Mouse (Mus musculus) heart, embryonic 13.5 days (tissue): ENCODE measurements around the gene 4930524B15Rik. TPM values are rescaled to one million over a fixed set of nuclear protein-coding genes. Genes with fewer than 3 reads are reported as not detected.
A peak's percentile ranks its signal among the peaks of the same experiment; 100 is the strongest.
"Not testable (repeated sequence)": the region's sequence is repeated elsewhere in the genome, so short reads cannot be mapped to it uniquely, and the experiment has no call there.

Source experiments
- ATAC-seq: fragments of 200-750 bp; cut with Nextera tagmentation; 2 replicates; pipeline ENCODE4 v1.8.0; 2017; ENCODE audit warnings: moderate TSS enrichment; ENCODE audit not compliant: insufficient number of reproducible peaks, low FRiP score, low TSS enrichment; ENCODE audit errors: extremely low read depth
- H3K27ac ChIP-seq: fragments of 300-500 bp; sonication (generic); replicated peaks from 2 replicates; pipeline ENCODE4 v1.5.1; 2015; ENCODE audit warnings: moderate library complexity, mild to moderate bottlenecking, inconsistent platforms
- H3K27me3 ChIP-seq: fragments of 300-500 bp; sonication (generic); replicated peaks from 2 replicates; pipeline ENCODE4 v1.6.1; 2015; ENCODE audit warnings: mild to moderate bottlenecking, inconsistent platforms
- H3K36me3 ChIP-seq: fragments of 300-500 bp; sonication (generic); 2 replicates; pipeline ENCODE4 v1.6.1; 2015; ENCODE audit warnings: mild to moderate bottlenecking, inconsistent platforms
- H3K4me1 ChIP-seq: fragments of 300-500 bp; sonication (generic); 2 replicates; pipeline ENCODE4 v1.6.1; 2015; ENCODE audit warnings: inconsistent platforms
- H3K4me2 ChIP-seq: fragments of 300-500 bp; sonication (generic); 2 replicates; pipeline ENCODE4 v1.6.1; 2015; ENCODE audit warnings: inconsistent platforms, mild to moderate bottlenecking, moderate library complexity
- H3K4me3 ChIP-seq: fragments of 300-500 bp; sonication (generic); 2 replicates; pipeline ENCODE4 v1.5.1; 2015; ENCODE audit warnings: moderate library complexity, mild to moderate bottlenecking, inconsistent platforms
- H3K9ac ChIP-seq: fragments of 300-500 bp; sonication (generic); 2 replicates; pipeline ENCODE4 v1.6.1; 2015; ENCODE audit warnings: inconsistent platforms, mild to moderate bottlenecking, moderate library complexity
- H3K9me3 ChIP-seq: fragments of 300-500 bp; sonication (generic); 2 replicates; pipeline ENCODE4 v1.6.1; 2016; ENCODE audit warnings: inconsistent platforms
- WGBS: fragments of 180-500 bp; shearing (Covaris S2); methylation state at CpG from one replicate; pipeline ENCODE4 v1.1.7; 2015; ENCODE audit warnings: mixed read lengths; 5-methylcytosine and 5-hydroxymethylcytosine counted together
- polyA plus RNA-seq: library from polyadenylated mRNA; unstranded; fragments of >200 nt; fragmentation: Nextera tagmentation; extraction: Ambion mirVana; gene quantifications from 2 replicates; pipeline ENCODE4 v1.2.1, GENCODE M21; 2015

The 4930524B15Rik gene
- polyA plus RNA-seq, 1 experiment from 2014 or later = 0.39 TPM

DNA sequence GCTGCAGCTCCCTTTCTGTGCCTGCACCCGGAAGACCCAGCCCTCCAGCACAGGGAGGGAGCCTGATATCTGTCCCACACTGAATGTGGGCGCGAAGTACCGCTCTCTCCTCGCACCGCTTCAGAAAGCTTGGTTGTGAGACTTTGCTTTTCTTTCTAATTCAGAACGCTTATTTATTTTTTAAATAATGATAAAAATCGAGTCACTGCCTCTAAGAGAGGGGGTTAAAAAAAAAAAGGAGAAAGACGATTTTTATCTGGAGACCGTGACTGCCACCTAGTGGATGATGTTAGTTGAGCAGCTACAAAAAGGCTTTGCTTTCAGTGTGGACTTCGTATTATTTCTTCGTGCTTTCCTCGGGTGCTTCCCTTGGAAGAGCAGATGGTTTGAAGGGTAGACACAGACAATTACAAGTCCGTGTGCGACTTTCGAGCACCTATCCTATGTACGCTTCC is 16.0 kb upstream of the 4930524B15Rik start:
- ATAC-seq = no peak
- Histone ChIP-seq H3K9ac (peak overlapping the region; percentile 77), H3K4me3 (peak overlapping the region; percentile 58), H3K4me2 (peak overlapping the region; percentile 77), H3K27ac (no peak overlapping the region), H3K9me3 (peaks cover 1% of the 10 kb centered on the region; the same call in 1 of the 2 replicates), H3K36me3 (no peaks in the 10 kb centered on the region), H3K4me1 (peaks cover 14% of the 10 kb centered on the region), H3K27me3 (peaks cover 12% of the 10 kb centered on the region)
- 2% methylated on average over 17 of the region's 17 CpGs for WGBS

DNA sequence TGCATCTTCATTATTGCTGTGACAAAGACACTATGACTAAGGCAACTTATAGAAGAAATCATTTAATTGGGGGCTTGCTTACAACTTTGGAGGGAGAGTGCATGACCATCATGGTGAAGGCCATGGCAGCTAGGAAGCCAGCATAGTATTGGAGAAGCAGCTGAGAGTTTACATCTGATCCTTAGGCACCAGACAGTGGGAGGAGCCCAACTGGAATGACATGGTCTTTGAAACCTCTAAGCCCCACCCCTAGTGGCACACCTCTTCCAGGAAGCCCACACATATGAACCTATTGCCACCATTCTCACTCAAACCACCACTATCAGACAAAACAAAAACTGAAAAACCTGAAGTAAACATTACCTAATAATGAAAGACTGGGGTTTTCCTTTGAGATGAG is 5.3 kb upstream of the 4930524B15Rik start:
- Histone ChIP-seq H3K27me3 (no peaks in the 10 kb centered on the region), H3K9ac (no peak overlapping the region), H3K4me2 (no peak overlapping the region), H3K4me1 (no peaks in the 10 kb centered on the region), H3K9me3 (no peaks in the 10 kb centered on the region), H3K4me3 (no peak overlapping the region), H3K27ac (no peak overlapping the region), H3K36me3 (no peaks in the 10 kb centered on the region)
- no peak for ATAC-seq

DNA sequence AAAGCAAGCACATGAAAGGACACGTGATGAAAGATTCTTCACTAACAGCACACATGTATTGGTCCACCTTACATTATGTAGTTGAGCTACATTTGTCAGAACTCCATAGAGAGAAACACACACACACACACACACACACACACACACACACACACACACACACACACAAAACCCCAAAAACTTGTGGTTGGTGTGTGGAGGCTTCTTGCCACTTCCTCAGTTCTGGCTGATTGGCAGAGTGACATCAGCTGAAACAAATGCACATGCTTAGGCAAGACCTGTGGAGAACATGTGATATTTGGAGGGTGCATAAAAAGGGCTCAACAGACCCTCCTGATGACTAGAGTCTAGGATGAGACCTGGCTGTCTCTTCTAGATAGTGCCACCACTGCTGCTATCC is 1.4 kb upstream of the 4930524B15Rik start:
- Histone ChIP-seq H3K27me3 (no peaks in the 10 kb centered on the region), H3K4me1 (peaks cover 6% of the 10 kb centered on the region; the same call in 1 of the 2 replicates), H3K9ac (no peak overlapping the region), H3K27ac (no peak overlapping the region), H3K4me2 (no peak overlapping the region), H3K9me3 (no peaks in the 10 kb centered on the region), H3K36me3 (no peaks in the 10 kb centered on the region), H3K4me3 (no peak overlapping the region)
- no peak for ATAC-seq
- 86% methylated on average over 1 of the region's 1 CpGs for WGBS

DNA sequence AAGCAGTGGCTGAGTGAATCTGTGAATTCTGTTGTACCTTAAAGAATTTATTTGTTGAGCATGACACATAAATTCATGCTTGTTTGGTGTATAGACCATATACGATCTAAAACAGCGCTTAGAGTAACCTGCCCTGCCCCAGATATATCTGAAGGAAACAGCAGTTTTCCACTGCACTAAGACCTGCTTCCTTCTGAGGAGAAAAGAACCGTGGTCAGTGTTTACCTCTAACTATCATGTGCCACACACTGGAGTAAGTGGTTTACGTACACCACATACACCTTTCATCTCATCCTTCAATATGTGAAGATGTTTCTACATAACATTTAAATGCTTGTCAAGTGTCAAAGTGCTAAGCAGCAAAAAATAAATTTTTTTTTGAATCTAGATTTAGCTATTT is 8.7 kb downstream of the 4930524B15Rik start:
- WGBS = 66% methylated on average over 4 of the region's 4 CpGs
- Histone ChIP-seq H3K36me3 (no peaks in the 10 kb centered on the region), H3K27me3 (no peaks in the 10 kb centered on the region), H3K9me3 (no peaks in the 10 kb centered on the region; the same call in 1 of the 2 replicates), H3K4me1 (no peaks in the 10 kb centered on the region), H3K9ac (no peak overlapping the region), H3K27ac (no peak overlapping the region), H3K4me3 (no peak overlapping the region), H3K4me2 (no peak overlapping the region)
- no peak for ATAC-seq

DNA sequence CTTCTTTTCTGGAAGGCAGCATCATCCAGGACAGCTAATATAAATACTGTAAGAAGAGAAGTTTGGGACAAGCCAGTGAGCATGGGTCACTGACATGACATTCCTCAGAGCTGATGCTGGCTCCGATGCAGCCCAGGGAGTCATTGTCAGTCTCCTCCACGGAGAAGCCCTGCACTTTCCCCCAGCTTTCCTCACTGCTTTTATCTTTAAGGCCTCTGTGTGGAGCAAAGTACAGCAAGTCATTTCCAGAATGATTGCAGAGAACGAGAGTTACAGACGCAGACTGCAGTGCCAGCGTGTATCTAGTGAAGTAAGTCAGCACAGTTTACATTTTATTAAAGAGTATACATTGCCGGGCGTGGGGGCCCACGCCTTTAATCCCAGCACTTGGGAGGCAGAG is 9.4 kb downstream of the 4930524B15Rik start:
- Histone ChIP-seq H3K9me3 (peaks cover 7% of the 10 kb centered on the region; the same call in 1 of the 2 replicates), H3K4me2 (no peak overlapping the region), H3K27ac (no peak overlapping the region), H3K27me3 (no peaks in the 10 kb centered on the region), H3K9ac (no peak overlapping the region), H3K4me3 (no peak overlapping the region), H3K4me1 (no peaks in the 10 kb centered on the region), H3K36me3 (no peaks in the 10 kb centered on the region)
- no peak for ATAC-seq
- 42% methylated on average over 8 of the region's 8 CpGs for WGBS

DNA sequence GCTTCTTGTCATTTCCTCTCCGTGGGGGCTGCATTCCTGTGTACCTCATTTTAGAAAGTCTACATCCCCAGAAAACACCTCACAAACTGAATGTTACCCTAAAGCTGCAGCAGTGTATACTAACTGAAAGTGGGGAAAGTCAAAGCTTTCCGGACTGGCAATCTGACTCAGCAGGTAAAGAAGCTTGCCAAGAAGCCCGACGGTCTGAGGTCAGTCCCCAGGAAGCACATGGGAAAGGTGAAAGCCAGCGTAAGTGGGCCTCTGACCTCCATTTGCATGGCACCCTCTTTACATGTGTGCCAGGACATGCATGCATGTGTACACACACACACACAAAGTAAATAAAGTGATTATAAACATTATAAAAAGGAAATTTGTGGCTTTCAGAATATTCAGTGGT is 10.3 kb downstream of the 4930524B15Rik start:
- Histone ChIP-seq H3K27me3 (no peaks in the 10 kb centered on the region), H3K4me2 (no peak overlapping the region), H3K9ac (no peak overlapping the region), H3K9me3 (peaks cover 12% of the 10 kb centered on the region; the same call in 1 of the 2 replicates), H3K36me3 (no peaks in the 10 kb centered on the region), H3K4me3 (no peak overlapping the region), H3K27ac (no peak overlapping the region), H3K4me1 (no peaks in the 10 kb centered on the region)
- WGBS = 74% methylated on average over 5 of the region's 5 CpGs
- ATAC-seq = no peak

DNA sequence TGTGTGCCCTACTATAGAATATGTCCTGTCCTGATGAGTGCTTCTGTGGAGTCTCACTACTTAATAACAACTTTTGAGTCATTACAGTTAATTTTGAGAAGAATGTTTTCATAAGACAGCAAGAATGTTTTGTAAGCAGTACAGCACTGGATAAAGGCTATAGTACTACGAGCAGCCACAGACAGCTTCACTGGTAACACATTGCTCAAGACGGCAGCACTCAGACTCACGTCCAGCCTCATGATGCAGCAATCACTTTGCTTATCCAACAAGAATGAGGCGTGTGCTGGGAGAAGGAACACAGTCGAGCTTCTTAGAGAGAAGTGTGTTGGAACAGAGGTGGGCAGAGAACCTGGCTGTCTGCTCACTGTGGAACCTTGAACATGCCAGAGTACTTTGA is 10.7 kb downstream of the 4930524B15Rik start:
- Histone ChIP-seq H3K4me1 (no peaks in the 10 kb centered on the region), H3K9ac (no peak overlapping the region), H3K27ac (no peak overlapping the region), H3K36me3 (no peaks in the 10 kb centered on the region), H3K4me3 (no peak overlapping the region), H3K4me2 (no peak overlapping the region), H3K27me3 (no peaks in the 10 kb centered on the region), H3K9me3 (peaks cover 12% of the 10 kb centered on the region; the same call in 1 of the 2 replicates)
- ATAC-seq = no peak
- 46% methylated on average over 5 of the region's 5 CpGs for WGBS

DNA sequence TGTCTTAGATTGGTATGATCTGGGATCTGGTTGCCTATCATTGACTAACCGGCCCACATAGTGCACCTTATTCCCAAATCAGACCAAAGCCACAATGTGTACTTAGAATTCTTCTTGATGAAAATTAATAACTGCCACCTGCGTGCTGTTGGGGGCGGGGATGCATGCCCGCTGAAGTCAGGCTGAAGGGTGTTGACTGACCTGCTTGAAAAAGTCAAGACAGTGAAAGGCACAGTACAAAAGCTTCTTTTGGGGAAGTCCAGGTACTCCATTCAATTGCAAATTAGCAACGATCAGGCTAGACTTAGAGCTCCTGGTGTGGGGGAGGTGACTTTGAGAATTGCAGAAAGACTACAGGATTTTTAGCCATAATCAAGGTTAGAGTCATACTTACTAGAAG is 14.7 kb downstream of the 4930524B15Rik start:
- WGBS = 85% methylated on average over 5 of the region's 5 CpGs
- not testable (repeated sequence) for H3K4me2 ChIP-seq, H3K4me1 ChIP-seq, ATAC-seq, H3K9ac ChIP-seq, H3K36me3 ChIP-seq, H3K27ac ChIP-seq, H3K27me3 ChIP-seq, H3K4me3 ChIP-seq
- peaks cover 12% of the 10 kb centered on the region; the same call in 1 of the 2 replicates for H3K9me3 ChIP-seq

DNA sequence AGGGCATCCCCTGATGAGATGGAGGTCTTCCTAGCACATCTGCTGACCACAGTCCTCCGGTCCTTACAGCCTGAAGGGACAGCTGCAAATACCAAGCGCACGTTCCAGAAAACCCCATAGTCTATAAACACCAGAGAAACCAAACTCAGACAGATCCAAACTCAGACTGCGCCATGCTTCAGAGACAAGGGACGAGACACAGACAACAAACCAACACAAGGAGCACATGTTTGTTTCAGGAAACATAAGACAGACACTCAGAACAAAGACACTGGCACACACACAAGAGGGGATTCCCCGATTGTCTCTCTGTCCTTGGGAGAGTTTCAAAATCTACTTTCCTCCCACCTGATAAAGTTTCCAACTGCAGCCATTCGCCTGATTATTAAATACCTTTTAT is 16.4 kb downstream of the 4930524B15Rik start:
- no peak overlapping the region for H3K27ac ChIP-seq
- peaks cover 12% of the 10 kb centered on the region; the same call in 1 of the 2 replicates for H3K9me3 ChIP-seq
- 80% methylated on average over 7 of the region's 7 CpGs for WGBS
- no peak overlapping the region for H3K4me2 ChIP-seq
- H3K4me1 ChIP-seq = no peaks in the 10 kb centered on the region
- no peak overlapping the region for H3K4me3 ChIP-seq
- ATAC-seq = no peak
- H3K27me3 ChIP-seq = no peaks in the 10 kb centered on the region
- no peaks in the 10 kb centered on the region for H3K36me3 ChIP-seq
- no peak overlapping the region for H3K9ac ChIP-seq

DNA sequence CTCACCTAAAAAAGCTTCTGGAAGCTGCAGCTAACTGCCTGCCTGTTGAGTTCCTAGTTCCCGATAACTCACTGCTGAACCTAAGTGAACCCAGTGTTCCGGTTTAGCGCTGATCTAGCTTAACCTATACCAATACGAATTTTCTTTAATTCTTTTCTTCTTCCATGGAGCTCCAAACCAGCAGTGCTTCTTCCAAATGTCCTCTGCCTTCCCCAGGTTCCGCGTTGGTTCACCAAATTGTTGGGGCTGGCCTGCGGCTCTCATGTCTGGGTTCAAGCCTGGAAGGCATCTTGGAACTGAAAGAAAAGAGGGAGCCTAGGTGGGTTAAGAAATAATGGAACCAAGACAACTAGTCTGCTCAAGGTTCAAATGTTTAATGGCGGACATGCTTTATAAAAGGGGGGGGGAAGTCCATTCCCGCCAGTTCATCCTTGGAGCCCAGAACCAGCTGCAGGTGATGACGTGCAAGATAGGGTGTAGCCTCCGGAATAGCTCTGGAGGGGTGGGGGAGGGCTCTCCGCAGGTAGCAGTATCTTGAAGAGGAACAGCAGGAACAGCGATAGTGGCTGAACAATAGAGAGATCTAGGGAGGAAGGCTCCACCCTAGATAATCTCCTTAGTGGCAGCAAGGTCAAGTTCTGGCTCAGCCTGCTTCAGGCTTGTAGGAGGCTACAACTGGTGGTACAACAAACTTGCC is 17.0 kb downstream of the 4930524B15Rik start:
- 74% methylated on average over 13 of the region's 13 CpGs for WGBS
- not testable (repeated sequence) for H3K4me3 ChIP-seq, ATAC-seq, H3K4me1 ChIP-seq, H3K27ac ChIP-seq, H3K27me3 ChIP-seq, H3K36me3 ChIP-seq, H3K4me2 ChIP-seq, H3K9ac ChIP-seq
- H3K9me3 ChIP-seq = peaks cover 12% of the 10 kb centered on the region; the same call in 1 of the 2 replicates

DNA sequence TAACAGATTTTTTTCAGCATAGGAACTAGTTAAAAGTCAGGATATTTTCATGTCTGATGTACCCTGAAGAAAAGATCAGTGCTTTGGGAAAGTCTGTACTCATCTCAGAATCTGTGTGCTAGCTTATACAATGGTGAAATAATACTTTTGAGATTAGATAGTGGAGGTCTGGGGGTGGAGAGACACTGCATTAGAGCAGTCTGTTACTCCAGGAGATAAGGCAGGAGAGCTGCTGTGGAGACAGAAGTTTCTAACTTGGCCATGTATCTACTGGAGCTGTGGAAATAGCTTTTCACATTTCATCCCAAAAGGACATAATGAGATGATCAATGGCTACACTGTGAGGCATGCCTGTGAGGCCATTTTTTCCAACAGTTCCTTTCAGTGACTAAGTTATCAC is 17.9 kb downstream of the 4930524B15Rik start:
- no peaks in the 10 kb centered on the region for H3K36me3 ChIP-seq
- no peak overlapping the region for H3K4me3 ChIP-seq
- H3K9ac ChIP-seq = no peak overlapping the region
- H3K4me1 ChIP-seq = no peaks in the 10 kb centered on the region
- no peak overlapping the region for H3K27ac ChIP-seq
- H3K4me2 ChIP-seq = no peak overlapping the region
- H3K27me3 ChIP-seq = no peaks in the 10 kb centered on the region
- peaks cover 12% of the 10 kb centered on the region; the same call in 1 of the 2 replicates for H3K9me3 ChIP-seq
- ATAC-seq = no peak

DNA sequence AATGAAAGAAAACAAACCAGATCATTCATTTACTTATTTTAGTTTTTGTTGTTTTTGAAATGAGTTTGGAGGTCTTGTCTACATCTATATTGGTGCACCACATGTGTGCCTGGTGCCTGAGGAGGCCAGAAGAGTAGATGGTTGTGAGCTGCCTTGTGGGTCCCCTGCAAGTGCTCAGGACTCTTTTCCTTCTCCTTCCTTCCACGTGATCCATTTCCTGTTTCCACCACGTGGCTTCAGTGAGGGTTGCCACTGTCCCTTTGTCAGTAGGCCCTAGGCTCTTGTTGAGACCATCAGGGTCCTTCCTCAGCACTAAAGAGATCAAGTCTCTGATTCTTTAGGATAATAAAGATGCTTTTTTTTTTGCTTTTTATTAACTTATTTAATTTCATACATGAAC is 19.4 kb downstream of the 4930524B15Rik start:
- Histone ChIP-seq H3K9me3 (peaks cover 6% of the 10 kb centered on the region; the same call in 1 of the 2 replicates), H3K36me3 (no peaks in the 10 kb centered on the region), H3K9ac (no peak overlapping the region), H3K4me3 (no peak overlapping the region), H3K4me1 (no peaks in the 10 kb centered on the region), H3K27me3 (no peaks in the 10 kb centered on the region), H3K4me2 (no peak overlapping the region), H3K27ac (no peak overlapping the region)
- no peak for ATAC-seq
- 60% methylated on average over 2 of the region's 2 CpGs for WGBS
